Mouse (Mus musculus) heart, adult 9 months (tissue): ENCODE measurements at regions not wholly inside any gene's neighbourhood (a gene's known extent, or its start where the extent isn't known, plus 50 kb on each side); places are given as distances from the start of the nearest gene placed in this dataset.

Experiments
- DNase-seq, 2 experiments: peaks; one replicate each; pipeline ENCODE4 v3.0.0; 2022; ENCODE audit warnings: low spot score in 2 of 2

GRCm38 (mm10) chr10:66857330-66857729 is 238.6 kb upstream of the Jmjd1c start:
- no peak for DNase-seq

GRCm38 (mm10) chr10:66861421-66861820 is 234.5 kb upstream of the Jmjd1c start:
- DNase-seq = no peak

- DNase-seq = peak; percentile 66 to 86
Observed at GRCm38 (mm10) chr10:66864161-66864862, 231.6 kb upstream of the Jmjd1c start.

- no peak for DNase-seq
Observed at GRCm38 (mm10) chr10:66865010-66865582, 230.8 kb upstream of the Jmjd1c start.

DNA sequence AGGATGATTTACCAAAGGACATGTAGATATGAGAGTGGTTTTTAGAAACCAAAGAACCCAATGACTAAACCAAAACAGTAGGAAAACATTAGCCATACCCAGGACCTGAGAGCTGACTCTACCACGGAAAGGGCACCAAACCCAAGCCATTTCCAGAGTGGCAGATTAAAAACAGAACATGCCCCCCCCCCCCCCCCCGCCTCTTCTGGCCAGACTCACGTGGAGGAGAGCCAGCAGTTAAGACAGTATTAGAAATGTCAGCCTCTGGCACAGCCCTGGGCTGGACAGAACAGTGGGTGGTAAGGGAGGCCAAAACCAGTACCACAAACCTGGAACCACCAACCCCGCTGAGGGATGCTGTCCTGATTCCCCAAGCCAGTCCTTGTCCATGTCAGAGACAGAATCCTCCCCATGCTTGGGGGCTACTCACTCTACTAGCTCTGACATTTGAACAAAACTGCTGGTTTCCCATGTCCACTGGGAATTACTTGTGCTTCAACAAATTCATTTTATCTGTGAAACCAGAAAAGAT is 224.7 kb upstream of the Jmjd1c start:
- peak in 1 of 2 experiments; percentile 28 for DNase-seq

DNA sequence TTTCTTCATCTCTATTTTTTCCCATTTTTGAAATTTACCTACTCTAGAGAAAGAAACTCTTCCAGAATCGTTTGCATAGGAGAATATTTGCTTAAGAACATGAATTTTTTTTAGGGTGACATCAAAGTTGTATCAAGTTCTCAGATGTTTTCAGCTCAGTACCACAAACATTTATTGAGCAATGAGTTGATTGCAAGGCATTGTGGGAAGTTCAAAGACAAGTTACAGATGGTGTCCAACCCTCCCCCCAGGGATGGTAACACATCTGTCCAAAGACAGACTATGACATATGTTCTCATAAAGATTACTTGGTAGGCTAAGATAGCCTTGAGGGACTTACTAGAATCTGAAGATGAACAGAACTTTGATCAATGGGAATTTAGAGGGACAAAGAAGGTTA is 224.3 kb upstream of the Jmjd1c start:
- DNase-seq = peak; percentile 47 to 61

- peak in 1 of 2 experiments; percentile 60 for DNase-seq
Observed at GRCm38 (mm10) chr10:66873468-66873867, 222.5 kb upstream of the Jmjd1c start.

- DNase-seq = peak; percentile 23 to 30
Observed at GRCm38 (mm10) chr10:66879071-66879470, 216.9 kb upstream of the Jmjd1c start.

DNA sequence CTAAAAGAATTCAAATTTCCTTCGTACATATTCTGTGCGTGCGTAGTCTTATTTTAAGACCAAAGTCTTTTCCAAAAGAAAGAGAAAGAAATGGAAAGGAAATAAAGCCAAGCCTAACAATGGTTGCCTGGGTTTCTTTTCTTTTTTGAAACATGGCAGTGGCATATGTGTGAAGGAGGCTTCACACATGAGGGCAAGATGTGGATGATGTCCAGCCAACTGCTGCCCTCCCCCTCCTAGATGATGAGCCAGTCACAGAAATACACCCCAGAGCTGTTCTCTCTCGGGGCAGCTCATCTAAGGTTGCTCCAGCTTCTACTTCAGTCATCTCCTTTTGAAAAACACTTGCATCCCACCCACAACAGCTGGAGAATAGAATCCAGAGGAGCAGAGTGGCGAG is 213.1 kb upstream of the Jmjd1c start:
- DNase-seq = no peak

GRCm38 (mm10) chr10:66885575-66885974 is 210.3 kb upstream of the Jmjd1c start:
- no peak for DNase-seq

GRCm38 (mm10) chr10:66889786-66890555 is 206.0 kb upstream of the Jmjd1c start:
- no peak for DNase-seq

- DNase-seq = no peak
Observed at GRCm38 (mm10) chr10:66891811-66892210, 204.1 kb upstream of the Jmjd1c start.

- DNase-seq = no peak
Observed at GRCm38 (mm10) chr10:66893836-66894235, 202.1 kb upstream of the Jmjd1c start.

- DNase-seq = no peak
Observed at GRCm38 (mm10) chr10:66896698-66897622, 199.0 kb upstream of the Jmjd1c start.

DNA sequence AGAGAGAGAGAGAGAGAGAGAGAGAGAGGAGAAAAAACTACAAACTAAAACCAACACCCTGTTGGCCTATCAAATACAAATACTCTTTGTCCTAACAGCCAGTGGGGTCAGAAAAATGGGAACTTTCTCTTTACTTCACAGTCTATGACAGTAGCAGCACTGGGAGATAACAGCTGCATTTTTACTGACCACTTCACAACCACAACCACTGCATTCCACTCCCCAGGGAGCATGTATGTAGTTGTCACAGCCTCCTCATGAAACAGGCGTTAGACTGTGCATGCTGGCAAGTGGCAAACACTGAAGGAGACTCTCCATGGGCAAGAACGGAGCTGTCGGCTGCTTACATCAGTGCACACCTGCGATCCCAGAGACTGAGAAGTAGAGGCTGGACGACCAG is 196.2 kb upstream of the Jmjd1c start:
- DNase-seq = no peak

DNA sequence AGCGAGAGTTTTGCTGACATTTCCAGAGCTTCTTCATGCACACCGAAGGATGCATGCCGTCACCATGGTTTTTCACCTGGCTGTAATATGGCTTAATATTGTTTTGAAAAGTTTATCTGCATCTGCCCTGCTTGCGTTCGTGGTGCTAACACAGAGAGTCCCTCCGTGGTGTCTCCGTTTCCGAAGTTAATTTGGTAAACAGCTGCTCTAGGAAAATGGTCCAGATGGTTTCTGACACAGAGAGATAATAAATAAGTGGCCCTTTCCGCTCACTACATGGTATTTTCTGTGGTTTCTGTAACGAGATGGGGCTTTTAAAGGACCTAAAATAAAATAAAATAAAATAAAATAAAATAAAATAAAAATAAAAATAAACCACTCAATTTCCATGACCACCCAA is 195.1 kb upstream of the Jmjd1c start:
- no peak for DNase-seq

- no peak for DNase-seq
Observed at GRCm38 (mm10) chr10:66901873-66902272, 194.1 kb upstream of the Jmjd1c start.

DNA sequence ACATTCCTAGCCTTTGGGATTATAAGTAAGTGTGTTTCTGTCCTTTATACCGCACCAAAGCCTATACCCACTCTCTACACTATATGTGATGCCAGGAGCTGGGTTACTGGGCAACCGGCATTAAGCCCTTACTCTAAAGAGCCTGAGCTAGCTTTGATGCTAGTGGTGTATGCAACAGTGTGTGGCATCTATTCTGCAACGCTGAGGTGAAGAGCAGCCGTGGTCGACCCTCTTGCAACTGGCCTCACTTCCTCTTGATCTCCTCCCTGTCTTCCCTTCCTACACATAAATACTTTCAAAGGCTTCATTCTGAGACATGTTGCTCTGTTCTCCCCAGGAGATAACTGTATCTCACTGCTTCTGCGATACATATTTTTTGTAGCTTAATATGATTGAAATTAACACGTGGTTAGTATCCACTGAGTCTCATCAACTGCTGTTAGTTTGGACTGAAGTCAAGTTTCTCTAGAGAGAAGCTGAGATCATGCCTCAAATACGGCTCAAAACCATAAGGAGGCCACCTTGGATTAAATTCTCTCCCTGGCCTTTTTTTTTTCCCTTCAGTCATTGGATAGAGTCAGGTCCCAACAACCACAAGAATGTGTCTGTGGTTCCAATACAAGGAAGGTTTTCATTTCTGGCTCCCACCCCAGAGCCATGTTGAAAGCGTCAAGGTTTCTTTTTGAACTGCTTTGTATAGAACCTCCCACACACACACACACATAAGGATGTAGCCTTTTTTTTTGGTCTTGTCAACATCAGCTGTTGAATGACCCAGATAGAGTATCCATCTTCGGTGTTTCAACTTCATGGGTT is 191.2 kb upstream of the Jmjd1c start:
- no peak for DNase-seq

GRCm38 (mm10) chr10:66907842-66908241 is 188.1 kb upstream of the Jmjd1c start:
- no peak for DNase-seq

GRCm38 (mm10) chr10:66909204-66909889 is 186.6 kb upstream of the Jmjd1c start:
- DNase-seq = peak in 1 of 2 experiments; percentile 50
